Mouse (Mus musculus) left cerebral cortex, adult 8-10 months (tissue): ENCODE data around the gene Disp3. TPM values are rescaled to one million over a fixed set of nuclear protein-coding genes. Genes with fewer than 3 reads are reported as not detected.

Source experiments
- DNase-seq, 2 experiments: peaks; one replicate each; pipeline ENCODE4 v3.0.0; 2022; ENCODE audit warnings: low spot score in 2 of 2
- total RNA-seq, 4 experiments: library from RNA; stranded (reverse); gene quantifications; 2 replicates each; pipeline ENCODE4 v1.2.4; 2022

Gene Disp3
- total RNA-seq, 4 experiments from 2014 or later, result 23.4 to 28.3 (median 26.2) TPM

GRCm38 (mm10) chr4:148291080-148291479, 3.3 kb upstream of the Disp3 start:
- no peak for DNase-seq

- peak; percentile 74 to 91 for DNase-seq
These were observed 337 bp upstream of the Disp3 start for GRCm38 (mm10) chr4:148288055-148288549.

- no peak for DNase-seq
These were observed 724 bp downstream of the Disp3 start for GRCm38 (mm10) chr4:148287041-148287440.

GRCm38 (mm10) chr4:148286226-148287031, 1.3 kb downstream of the Disp3 start:
- peak in 1 of 2 experiments; percentile 40 for DNase-seq

- no peak for DNase-seq
These were observed 3.5 kb downstream of the Disp3 start for GRCm38 (mm10) chr4:148284219-148284618.

- no peak for DNase-seq
These were observed 10.8 kb downstream of the Disp3 start for GRCm38 (mm10) chr4:148276816-148277491.

GRCm38 (mm10) chr4:148274671-148275070, 13.1 kb downstream of the Disp3 start:
- no peak for DNase-seq

- DNase-seq, result no peak
These were observed 14.5 kb downstream of the Disp3 start for GRCm38 (mm10) chr4:148273229-148273628.

GRCm38 (mm10) chr4:148271656-148272055, 16.1 kb downstream of the Disp3 start:
- DNase-seq, result no peak

GRCm38 (mm10) chr4:148266973-148267507, 20.7 kb downstream of the Disp3 start:
- no peak for DNase-seq

GRCm38 (mm10) chr4:148259941-148260340, 27.8 kb downstream of the Disp3 start:
- no peak for DNase-seq

GRCm38 (mm10) chr4:148249341-148249740, 38.4 kb downstream of the Disp3 start:
- no peak for DNase-seq

- DNase-seq, result no peak
These were observed 47.4 kb downstream of the Disp3 start for GRCm38 (mm10) chr4:148240387-148240786.

- DNase-seq, result no peak
These were observed 48.2 kb downstream of the Disp3 start for GRCm38 (mm10) chr4:148239474-148240130.

GRCm38 (mm10) chr4:148238919-148239318, 48.8 kb downstream of the Disp3 start:
- no peak for DNase-seq

GRCm38 (mm10) chr4:148238218-148238617, 49.5 kb downstream of the Disp3 start:
- no peak for DNase-seq

- DNase-seq, result no peak
These were observed 51.1 kb downstream of the Disp3 start for GRCm38 (mm10) chr4:148236664-148237063.

- DNase-seq, result no peak
These were observed 54.7 kb downstream of the Disp3 start for GRCm38 (mm10) chr4:148233061-148233460.

- DNase-seq, result no peak
These were observed 55.1 kb downstream of the Disp3 start for GRCm38 (mm10) chr4:148232615-148233014.

- no peak for DNase-seq
These were observed 55.6 kb downstream of the Disp3 start for GRCm38 (mm10) chr4:148232124-148232523.

GRCm38 (mm10) chr4:148229646-148230045, 58.1 kb downstream of the Disp3 start:
- no peak for DNase-seq

GRCm38 (mm10) chr4:148222983-148223382, 64.8 kb downstream of the Disp3 start:
- no peak for DNase-seq
